Mouse (Mus musculus): ENCODE measurements around the gene Rrm2. TPM values are rescaled to one million over a fixed set of nuclear protein-coding genes. Genes with fewer than 3 reads are reported as not detected.

Rrm2 gene
- 60.6 and 67.2 TPM in 2 replicates for polyA plus RNA-seq (2012; rRNA removed)
- polyA plus RNA-seq (2014; fragmentation: Nextera tagmentation; extraction: Ambion mirVana): 128 and 135 TPM in 2 replicates

DNA sequence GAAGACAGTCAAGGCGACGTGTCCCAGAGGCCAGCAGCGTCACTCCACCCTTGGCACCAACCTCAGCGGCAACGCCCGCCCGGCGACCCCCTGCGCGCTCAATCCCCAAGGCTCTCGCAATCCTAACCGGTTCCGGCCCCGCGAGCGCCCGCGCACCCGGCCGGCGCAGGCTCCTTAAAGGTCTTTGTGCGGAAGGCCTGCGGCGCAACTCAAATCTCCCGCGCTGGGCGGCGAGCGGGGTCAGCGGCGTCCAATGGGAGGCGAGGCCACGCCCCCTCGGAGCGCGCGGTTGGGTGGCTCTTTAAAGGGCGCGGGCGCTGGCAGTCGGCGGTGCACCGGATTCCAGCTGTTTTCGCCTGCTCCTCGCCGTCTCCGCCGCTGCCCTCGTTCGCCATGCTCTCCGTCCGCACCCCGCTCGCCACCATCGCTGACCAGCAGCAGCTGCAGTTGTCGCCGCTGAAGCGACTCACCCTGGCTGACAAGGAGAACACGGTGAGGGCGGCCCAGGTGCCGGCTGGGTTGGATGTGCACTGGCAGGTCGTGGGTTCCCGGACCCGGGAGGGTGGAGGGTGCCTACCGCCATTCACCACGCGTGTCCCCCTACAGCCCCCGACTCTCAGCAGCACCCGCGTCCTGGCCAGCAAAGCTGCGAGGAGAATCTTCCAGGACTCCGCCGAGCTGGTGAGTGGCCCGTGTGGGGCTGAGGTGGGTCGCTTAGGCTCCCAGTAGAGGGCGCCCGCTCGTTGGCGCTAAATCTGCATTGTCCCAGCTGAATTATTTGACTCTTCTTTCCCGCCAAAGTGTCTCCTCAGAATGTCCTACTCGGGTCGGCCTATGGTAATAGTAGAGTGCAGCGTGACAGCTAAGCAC lies at the start of gene Rrm2:
Gene Rrm2, plus strand, starts transcription at position 288 of the 870 bp plus-strand sequence.
- Histone ChIP-seq H3K36me3 (ENCODE audit: control insufficient read depth, insufficient read depth, low read length) (peaks cover 29% of the 10 kb centered on the region), H3K27me3 (ENCODE audit: control insufficient read depth, insufficient read depth, low read length) (no peaks in the 10 kb centered on the region), H3K4me2 (replicated peaks; ENCODE audit: low read depth, low read length, severe bottlenecking) (peak within 1 kb of the TSS; percentile 85), H3K4me3 (replicated peaks; ENCODE audit: low read length) (peak within 1 kb of the TSS; percentile 93), H3K4me1 (ENCODE audit: control insufficient read depth, insufficient read depth, low read length) (peaks cover 29% of the 10 kb centered on the region), H3K27ac (replicated peaks; ENCODE audit: low read depth, low read length) (peak within 1 kb of the TSS; percentile 61), H3K9ac (ENCODE audit: low read depth, low read length, severe bottlenecking) (peak within 1 kb of the TSS; percentile 77), H3K9me3 (ENCODE audit: control insufficient read depth, low read length) (no peaks in the 10 kb centered on the region)
- no peak for TF ChIP-seq POLR2A (IDR thresholded peaks at IDR 0.05; ENCODE audit: borderline replicate concordance, extremely low read depth, insufficient read depth, insufficient read length)
- DNase-seq (ENCODE audit: low spot score) (peak; percentile 95), ATAC-seq (ENCODE audit: low FRiP score, low read depth) (peak; percentile 87)
- WGBS: under 1% methylated on average over 70 of the region's 83 CpGs

DNA sequence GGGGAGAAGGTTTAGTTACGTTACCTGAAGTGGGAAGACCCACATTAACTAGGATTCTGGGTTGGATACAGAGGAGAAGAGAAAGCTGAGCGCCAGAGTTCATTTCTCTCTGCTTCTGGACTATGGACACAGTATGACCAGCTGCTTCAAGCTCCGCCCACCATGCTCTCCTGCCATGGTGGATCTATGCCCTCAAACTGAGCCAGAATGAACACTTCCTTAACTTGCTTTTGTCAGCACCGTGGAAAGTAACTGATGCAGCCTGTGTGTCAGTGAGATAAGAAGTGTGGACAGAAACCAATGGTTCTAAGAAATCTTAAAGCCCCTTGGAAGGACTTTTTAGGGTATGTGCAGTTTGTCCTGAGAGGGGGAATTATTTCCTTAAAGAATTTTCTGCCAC lies 49.0 kb upstream of the Rrm2 start:
- Histone ChIP-seq H3K9ac (ENCODE audit: low read depth, low read length, severe bottlenecking) (no peak overlapping the region), H3K36me3 (ENCODE audit: control insufficient read depth, insufficient read depth, low read length) (peaks cover 52% of the 10 kb centered on the region), H3K4me3 (replicated peaks; ENCODE audit: low read length) (no peak overlapping the region), H3K4me2 (replicated peaks; ENCODE audit: low read depth, low read length, severe bottlenecking) (no peak overlapping the region), H3K27me3 (ENCODE audit: control insufficient read depth, insufficient read depth, low read length) (no peaks in the 10 kb centered on the region), H3K4me1 (ENCODE audit: control insufficient read depth, insufficient read depth, low read length) (peaks cover 9% of the 10 kb centered on the region; the same call in 1 of the 2 replicates), H3K9me3 (ENCODE audit: control insufficient read depth, low read length) (no peaks in the 10 kb centered on the region), H3K27ac (replicated peaks; ENCODE audit: low read depth, low read length) (no peak overlapping the region)
- DNase-seq (ENCODE audit: low spot score) (no peak), ATAC-seq (ENCODE audit: low FRiP score, low read depth) (no peak)
- WGBS: 95% methylated on average over 4 of the region's 4 CpGs
- no peak for TF ChIP-seq POLR2A (IDR thresholded peaks at IDR 0.05; ENCODE audit: borderline replicate concordance, extremely low read depth, insufficient read depth, insufficient read length)

DNA sequence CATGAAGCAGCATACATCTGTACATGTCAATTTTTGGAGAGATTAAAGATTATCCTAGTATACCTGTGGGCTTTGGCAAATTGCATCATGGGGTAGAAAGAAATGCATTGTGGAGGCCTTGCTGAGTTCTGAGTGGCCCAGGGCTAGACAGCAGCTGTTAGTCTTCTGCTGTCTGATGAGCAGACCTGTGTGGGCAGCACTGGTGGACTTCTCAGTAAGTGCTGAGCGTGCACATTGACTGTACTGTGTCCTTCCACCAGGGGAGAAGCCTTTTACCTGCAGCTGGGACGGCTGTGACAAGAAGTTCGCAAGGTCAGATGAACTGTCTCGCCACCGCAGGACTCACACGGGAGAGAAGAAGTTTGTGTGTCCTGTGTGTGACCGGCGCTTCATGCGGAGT lies 48.1 kb upstream of the Rrm2 start:
- Histone ChIP-seq H3K4me2 (replicated peaks; ENCODE audit: low read depth, low read length, severe bottlenecking) (no peak overlapping the region), H3K9me3 (ENCODE audit: control insufficient read depth, low read length) (no peaks in the 10 kb centered on the region), H3K4me3 (replicated peaks; ENCODE audit: low read length) (no peak overlapping the region), H3K27me3 (ENCODE audit: control insufficient read depth, insufficient read depth, low read length) (no peaks in the 10 kb centered on the region), H3K36me3 (ENCODE audit: control insufficient read depth, insufficient read depth, low read length) (peaks cover 46% of the 10 kb centered on the region), H3K9ac (ENCODE audit: low read depth, low read length, severe bottlenecking) (no peak overlapping the region), H3K4me1 (ENCODE audit: control insufficient read depth, insufficient read depth, low read length) (peaks cover 9% of the 10 kb centered on the region; the same call in 1 of the 2 replicates), H3K27ac (replicated peaks; ENCODE audit: low read depth, low read length) (no peak overlapping the region)
- ATAC-seq (ENCODE audit: low FRiP score, low read depth): no peak
- WGBS: 91% methylated on average over 9 of the region's 9 CpGs
- DNase-seq (ENCODE audit: low spot score): no peak
- no peak for TF ChIP-seq POLR2A (IDR thresholded peaks at IDR 0.05; ENCODE audit: borderline replicate concordance, extremely low read depth, insufficient read depth, insufficient read length)

DNA sequence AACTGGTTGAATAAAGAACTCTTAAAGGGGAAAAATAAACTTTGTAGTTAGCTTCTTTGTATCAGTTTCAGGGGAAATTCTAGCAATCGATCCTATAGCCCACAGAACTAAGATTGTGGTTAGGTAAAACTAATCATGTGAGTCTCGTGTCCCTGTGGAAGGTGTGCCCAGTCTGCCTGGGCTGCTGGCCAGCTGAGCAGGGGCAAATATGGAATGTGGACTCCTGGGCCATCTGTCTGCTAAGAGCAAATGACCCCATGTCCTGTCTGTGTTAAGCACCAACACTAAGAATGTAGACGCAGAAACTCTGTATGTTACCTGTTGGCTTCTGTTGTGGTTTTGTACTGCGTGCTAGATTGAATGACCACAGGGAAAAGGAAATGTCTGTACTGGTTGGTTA lies 46.9 kb upstream of the Rrm2 start:
- H3K36me3 ChIP-seq (ENCODE audit: control insufficient read depth, insufficient read depth, low read length): peaks cover 35% of the 10 kb centered on the region
- no peak overlapping the region for H3K27ac ChIP-seq (replicated peaks; ENCODE audit: low read depth, low read length)
- 78% methylated on average over 4 of the region's 4 CpGs for WGBS
- peaks cover 8% of the 10 kb centered on the region; the same call in 1 of the 2 replicates for H3K4me1 ChIP-seq (ENCODE audit: control insufficient read depth, insufficient read depth, low read length)
- no peak for DNase-seq (ENCODE audit: low spot score)
- ATAC-seq (ENCODE audit: low FRiP score, low read depth): no peak
- H3K4me3 ChIP-seq (replicated peaks; ENCODE audit: low read length): no peak overlapping the region
- H3K4me2 ChIP-seq (replicated peaks; ENCODE audit: low read depth, low read length, severe bottlenecking): no peak overlapping the region
- no peak overlapping the region for H3K9ac ChIP-seq (ENCODE audit: low read depth, low read length, severe bottlenecking)
- TF ChIP-seq POLR2A (IDR thresholded peaks at IDR 0.05; ENCODE audit: borderline replicate concordance, extremely low read depth, insufficient read depth, insufficient read length): no peak
- no peaks in the 10 kb centered on the region for H3K9me3 ChIP-seq (ENCODE audit: control insufficient read depth, low read length)
- H3K27me3 ChIP-seq (ENCODE audit: control insufficient read depth, insufficient read depth, low read length): no peaks in the 10 kb centered on the region

DNA sequence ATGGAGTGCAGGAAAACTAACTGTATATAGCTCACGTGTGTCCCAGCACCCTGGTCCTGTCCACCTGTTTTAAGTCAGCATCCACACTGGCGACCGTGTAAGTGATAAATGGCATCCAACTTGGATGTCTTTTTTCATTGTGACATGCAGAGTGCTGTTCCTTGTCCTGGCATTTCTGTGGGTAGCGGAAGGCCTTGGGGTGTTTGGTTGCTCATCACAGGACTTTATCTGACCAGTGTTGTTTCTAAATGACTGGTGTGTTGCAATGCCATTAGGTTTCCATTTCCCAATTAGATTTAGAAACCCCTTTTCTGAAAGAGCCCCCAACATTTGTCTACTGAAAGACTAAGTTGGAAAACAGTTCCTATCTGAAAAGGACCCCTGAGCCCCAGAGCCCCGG lies 45.9 kb upstream of the Rrm2 start:
- ATAC-seq (ENCODE audit: low FRiP score, low read depth) (no peak), DNase-seq (ENCODE audit: low spot score) (no peak)
- 85% methylated on average over 5 of the region's 5 CpGs for WGBS
- Histone ChIP-seq H3K9ac (ENCODE audit: low read depth, low read length, severe bottlenecking) (no peak overlapping the region), H3K4me2 (replicated peaks; ENCODE audit: low read depth, low read length, severe bottlenecking) (no peak overlapping the region), H3K9me3 (ENCODE audit: control insufficient read depth, low read length) (no peaks in the 10 kb centered on the region), H3K27ac (replicated peaks; ENCODE audit: low read depth, low read length) (no peak overlapping the region), H3K36me3 (ENCODE audit: control insufficient read depth, insufficient read depth, low read length) (peaks cover 25% of the 10 kb centered on the region), H3K27me3 (ENCODE audit: control insufficient read depth, insufficient read depth, low read length) (no peaks in the 10 kb centered on the region), H3K4me3 (replicated peaks; ENCODE audit: low read length) (no peak overlapping the region), H3K4me1 (ENCODE audit: control insufficient read depth, insufficient read depth, low read length) (peaks cover 2% of the 10 kb centered on the region; the same call in 1 of the 2 replicates)
- no peak for TF ChIP-seq POLR2A (IDR thresholded peaks at IDR 0.05; ENCODE audit: borderline replicate concordance, extremely low read depth, insufficient read depth, insufficient read length)
